Mouse (Mus musculus) liver, embryonic 18 days (tissue): Measurements from ENCODE around the gene Usp9x. TPM values are rescaled to one million over a fixed set of nuclear protein-coding genes. Genes with fewer than 3 reads are reported as not detected.

Experiments
- polyA plus RNA-seq: library from polyadenylated mRNA; depleted of rRNA; stranded (reverse); fragments of >200 nt; gene quantifications from 2 replicates; pipeline ENCODE4 v1.2.3, GENCODE M21; 2012; rRNA removed

Usp9x gene
- 10.2 and 12.2 TPM in 2 replicates for polyA plus RNA-seq

GRCm38 (mm10) chrX:13071241-13071775 is at the start of gene Usp9x:
Gene Usp9x, plus strand, starts transcription at chrX:13071498.

Other genes starting within 250 kb of the Usp9x start
- gene Ddx3x, start 209.5 kb downstream of the Usp9x start, polyA plus RNA-seq = 28.9 and 33.1 TPM in 2 replicates